Mouse (Mus musculus) brain, embryonic 14.5 days (tissue): ENCODE results near the gene Gm9837.

ENCODE experiments used
- CTCF ChIP-seq: fragments of 200-500 bp; IDR thresholded peaks from 2 replicates; pipeline ENCODE4 v1.5.1; 2012; ENCODE audit warnings: inconsistent platforms, mild to moderate bottlenecking, moderate library complexity, borderline replicate concordance; ENCODE audit not compliant: insufficient read depth, insufficient read length; ENCODE audit errors: extremely low read depth
- POLR2A ChIP-seq: fragments of 200-500 bp; IDR thresholded peaks from 2 replicates; pipeline ENCODE4 v1.6.1; 2012; ENCODE audit warnings: mild to moderate bottlenecking, inconsistent platforms, borderline replicate concordance; ENCODE audit not compliant: poor library complexity, insufficient read depth, insufficient read length, severe bottlenecking; ENCODE audit errors: extremely low read depth

DNA sequence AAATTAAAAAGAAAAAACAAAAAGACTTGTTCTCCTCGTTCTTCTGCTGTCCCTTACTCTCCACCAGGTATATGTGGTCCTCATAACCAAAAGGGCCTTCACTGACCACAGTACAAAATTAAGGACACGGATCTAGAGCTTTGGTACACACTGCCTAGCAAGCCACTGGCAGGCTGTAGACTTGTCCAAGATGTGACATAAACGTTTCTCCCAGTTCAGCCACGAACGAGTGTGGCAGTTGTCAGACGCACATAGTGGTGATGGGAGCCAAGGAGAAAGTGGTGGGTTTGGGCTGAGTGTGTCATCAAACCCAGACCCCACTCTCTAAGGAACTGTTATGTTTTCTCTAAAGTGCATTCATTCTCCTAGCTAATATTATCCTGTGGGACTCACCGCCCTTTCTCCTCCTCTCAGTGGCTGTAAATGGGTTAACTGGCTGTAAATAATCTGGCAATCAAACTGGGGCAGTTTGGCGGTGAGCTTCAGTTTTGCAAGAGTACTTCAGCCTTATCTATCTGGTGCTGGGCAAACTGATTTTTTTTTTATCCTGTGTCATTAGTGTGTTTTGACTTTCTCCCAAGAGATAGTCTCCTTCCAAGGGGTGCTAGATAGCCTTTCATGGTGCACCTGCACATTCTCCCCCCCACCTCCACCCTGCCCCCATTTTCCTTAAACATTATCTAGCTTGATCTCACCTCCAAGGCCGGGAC lies 38.8 kb downstream of the Gm9837 start:
- TF ChIP-seq CTCF (no peak), POLR2A (no peak)
